ENCODE assay signal across 8 mouse cellular contexts in genomic region chr13:102644789-102645551, GRCm38 (mm10). TPM values are rescaled to one million over a fixed set of nuclear protein-coding genes. Genes with fewer than 3 reads are reported as not detected.
DNase-seq lines count a peak whose midpoint lies in the region; ATAC-seq and TF ChIP-seq lines count a peak whose summit lies in the region.

No protein-coding gene starts in this region.

- no peaks in the 10 kb centered on the region for H3K27me3 ChIP-seq in hindbrain, embryonic 16.5 days (replicated peaks; ENCODE audit: control insufficient read depth, insufficient read depth, low read length)
- no peaks in the 10 kb centered on the region for H3K27me3 ChIP-seq in lung, postnatal 0 days (replicated peaks; ENCODE audit: insufficient read depth, low read length)

- intact Hi-C loops in gastrocnemius, adult 2 months (cut with DNase I) = loop anchor here (2.0 to 10.0 kb wide), 4 partner anchors 243 to 916 kb away; no protein-coding TSS in a partner anchor

- TF ChIP-seq EP300 in lung, postnatal 0 days (IDR thresholded peaks at IDR 0.05) = peak; percentile 51

- no peak overlapping the region for H3K9ac ChIP-seq in hindbrain, embryonic 16.5 days (ENCODE audit: low read depth, low read length)
- H3K9ac ChIP-seq in lung, postnatal 0 days (replicated peaks; ENCODE audit: low read depth) = no peak overlapping the region

- H3K9me3 ChIP-seq in hindbrain, embryonic 16.5 days (ENCODE audit: control insufficient read depth, low read length) = no peaks in the 10 kb centered on the region
- no peaks in the 10 kb centered on the region for H3K9me3 ChIP-seq in lung, postnatal 0 days (ENCODE audit: low read length)

- H3K27ac ChIP-seq in gastrocnemius, adult 2 months = peak overlapping the region; percentile 72
- H3K27ac ChIP-seq in hindbrain, embryonic 16.5 days (ENCODE audit: low read depth, low read length) = no peak overlapping the region
- H3K27ac ChIP-seq in lung, postnatal 0 days (ENCODE audit: low read length) = peak overlapping the region; percentile 51; the same call in 1 of the 2 replicates

- peaks cover 7% of the 10 kb centered on the region; the same call in 1 of the 2 replicates for H3K4me1 ChIP-seq in hindbrain, embryonic 16.5 days (ENCODE audit: control insufficient read depth, insufficient read depth, low read depth, low read length)
- no peaks in the 10 kb centered on the region; the same call in 1 of the 2 replicates for H3K4me1 ChIP-seq in lung, postnatal 0 days (ENCODE audit: insufficient read depth, low read depth, low read length)

- H3K4me2 ChIP-seq in hindbrain, embryonic 16.5 days (ENCODE audit: low read length) = peak overlapping the region; percentile 43
- no peak overlapping the region for H3K4me2 ChIP-seq in lung, postnatal 0 days (replicated peaks; ENCODE audit: low read depth, low read length)

- ATAC-seq in hindbrain, embryonic 16.5 days = peak; percentile 87
- ATAC-seq in lung, postnatal 0 days = peak; percentile 60

- peak; percentile 83 for TF ChIP-seq CTCF in gastrocnemius, adult 2 months (IDR thresholded peaks at IDR 0.05)
- peak; percentile 84 for TF ChIP-seq CTCF in lung, postnatal 0 days (IDR thresholded peaks at IDR 0.05)

- peak overlapping the region; percentile 66 for H3K4me3 ChIP-seq in gastrocnemius, adult 2 months
- no peak overlapping the region for H3K4me3 ChIP-seq in hindbrain, embryonic 16.5 days (ENCODE audit: low read length)
- H3K4me3 ChIP-seq in lung, postnatal 0 days (ENCODE audit: low read depth, low read length) = no peak overlapping the region

- peak; percentile 75 for DNase-seq in ZHBTc4 (ENCODE audit: low read depth, low spot score)
- peak; percentile 83 to 86 for DNase-seq in cerebellum, postnatal 14 days
- peak; percentile 62 for DNase-seq in gastrocnemius, adult 2 months
- peak; percentile 58 to 75 for DNase-seq in layer of hippocampus, postnatal 25 days (ENCODE audit: extremely low spot score in 1 of 2, low spot score in 1 of 2)
- peak; percentile 89 for DNase-seq in lung, postnatal 0 days (ENCODE audit: low spot score)
- peak; percentile 92 for DNase-seq in retina, embryonic 14.5 days (ENCODE audit: low spot score)
- DNase-seq in urinary bladder, postnatal 36 days (ENCODE audit: low spot score in 2 of 2) = peak; percentile 63 to 70

- 14% methylated on average over 17 of the region's 17 CpGs for WGBS in hindbrain, embryonic 16.5 days
- WGBS in lung, postnatal 0 days = 26% methylated on average over 17 of the region's 17 CpGs

- H3K36me3 ChIP-seq in hindbrain, embryonic 16.5 days (ENCODE audit: control insufficient read depth, insufficient read depth, low read length) = no peaks in the 10 kb centered on the region
- H3K36me3 ChIP-seq in lung, postnatal 0 days (ENCODE audit: insufficient read depth, low read length) = no peaks in the 10 kb centered on the region

RNA-seq across cellular contexts. Expression of gene Cd180, which starts 48.4 kb away (rescaled TPM):
- total RNA-seq in gastrocnemius, adult 2 months (2021) = under 1 TPM; 0.08 to 0.13 TPM
- polyA plus RNA-seq in hindbrain, embryonic 16.5 days (2015; fragmentation: Nextera tagmentation; extraction: Ambion mirVana) = 0.49 and 0.63 TPM in 2 replicates
- 1 to 10 TPM; 2.3 TPM for total RNA-seq in layer of hippocampus, postnatal 25 days (2021)
- polyA plus RNA-seq in lung, postnatal 0 days (2015; fragmentation: Nextera tagmentation; extraction: Ambion mirVana) = 0.67 and 0.96 TPM in 2 replicates
